Mouse (Mus musculus): ENCODE results near the gene Gm10309.

DNA sequence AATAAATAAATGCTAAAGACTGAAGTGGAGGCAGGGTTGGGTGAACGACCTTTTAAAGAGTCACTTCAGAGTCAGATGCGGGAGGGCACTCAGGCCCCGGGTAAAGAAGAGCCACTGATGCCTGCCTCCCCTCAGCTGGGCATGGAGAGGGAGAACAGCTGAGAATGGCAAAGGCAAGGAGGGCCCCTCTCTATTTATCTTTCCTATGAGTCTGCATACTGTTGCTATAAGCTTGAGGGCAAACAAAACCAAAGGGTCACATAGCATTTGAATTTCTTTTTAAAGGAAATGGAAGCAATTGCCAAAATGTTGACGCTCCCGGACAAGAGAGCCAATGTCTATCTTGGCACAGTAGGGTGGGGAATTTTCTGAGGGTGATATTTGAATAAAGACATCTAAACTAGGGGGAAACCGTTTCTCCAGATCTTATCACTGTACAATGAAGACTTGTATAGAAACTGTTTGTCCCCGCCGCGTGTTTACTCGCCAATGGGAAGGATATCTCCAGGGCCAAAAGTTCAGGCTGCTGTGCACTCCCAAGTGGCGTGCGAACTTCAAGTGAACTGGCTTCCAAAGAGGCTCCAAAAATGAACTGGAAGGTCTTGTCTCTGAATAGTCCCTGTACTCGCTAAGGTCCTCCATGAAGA, 10.1 kb upstream of the Gm10309 start:
- TF ChIP-seq CTCF (IDR thresholded peaks at IDR 0.05; ENCODE audit: control insufficient read depth, insufficient read depth, insufficient replicate concordance, low read depth, low read length) (no peak), POLR2A (IDR thresholded peaks at IDR 0.05; ENCODE audit: control insufficient read depth, low read depth, low read length) (no peak)

Measured in testis, adult 2 months (tissue).